Mouse (Mus musculus) embryonic facial prominence, embryonic 11.5 days (tissue): Measurements from ENCODE around the gene Tap2. TPM values are rescaled to one million over a fixed set of nuclear protein-coding genes. Genes with fewer than 3 reads are reported as not detected.

Experiments
- ATAC-seq: fragments of 200-750 bp; cut with Nextera tagmentation; replicated peaks from 2 replicates; pipeline ENCODE4 v1.8.0; 2017; ENCODE audit warnings: low read depth; ENCODE audit not compliant: insufficient number of reproducible peaks, low FRiP score, low TSS enrichment
- DNase-seq: peaks from one replicate; pipeline ENCODE4 v3.0.0-alpha.2; 2015; ENCODE audit warnings: low spot score
- H3K27ac ChIP-seq: fragments of 300-500 bp; sonication (generic); replicated peaks from 2 replicates; pipeline ENCODE4 v1.5.1; 2014; ENCODE audit warnings: mild to moderate bottlenecking, low read depth, low read length, control low read depth
- H3K27me3 ChIP-seq: fragments of 300-500 bp; sonication (generic); 2 replicates; pipeline ENCODE4 v1.6.1; 2014; ENCODE audit warnings: mild to moderate bottlenecking, low read length, moderate library complexity, mixed read lengths; ENCODE audit not compliant: control insufficient read depth, insufficient read depth
- H3K36me3 ChIP-seq: fragments of 300-500 bp; sonication (generic); replicated peaks from 2 replicates; pipeline ENCODE4 v1.6.1; 2014; ENCODE audit warnings: low read depth, mild to moderate bottlenecking, low read length, moderate library complexity, mixed read lengths; ENCODE audit not compliant: control insufficient read depth, insufficient read depth
- H3K4me1 ChIP-seq: fragments of 300-500 bp; sonication (generic); 2 replicates; pipeline ENCODE4 v1.6.1; 2014; ENCODE audit warnings: low read length, mixed read lengths; ENCODE audit not compliant: control insufficient read depth, insufficient read depth
- H3K4me2 ChIP-seq: fragments of 300-500 bp; sonication (generic); 2 replicates; pipeline ENCODE4 v1.6.1; 2014; ENCODE audit warnings: low read depth, mild to moderate bottlenecking, control low read depth, low read length, moderate library complexity
- H3K4me3 ChIP-seq: fragments of 300-500 bp; sonication (generic); 2 replicates; pipeline ENCODE4 v1.5.1; 2014; ENCODE audit warnings: low read depth, low read length, control low read depth
- H3K9ac ChIP-seq: fragments of 300-500 bp; sonication (generic); replicated peaks from 2 replicates; pipeline ENCODE4 v1.6.1; 2014; ENCODE audit warnings: mild to moderate bottlenecking, control low read depth, low read length
- H3K9me3 ChIP-seq: fragments of 300-500 bp; sonication (generic); replicated peaks from 2 replicates; pipeline ENCODE4 v1.6.1; 2016; ENCODE audit warnings: mild to moderate bottlenecking, low read length, inconsistent platforms, mixed read lengths; ENCODE audit not compliant: control insufficient read depth
- WGBS: fragments of 180-500 bp; shearing (Covaris S2); extraction: QIAGEN DNeasy Blood & Tissue Kit; methylation state at CpG from one replicate; pipeline ENCODE4 v1.1.7; 2014; 5-methylcytosine and 5-hydroxymethylcytosine counted together
- polyA plus RNA-seq: library from polyadenylated mRNA; unstranded; fragments of >200 nt; fragmentation: Nextera tagmentation; extraction: Ambion mirVana; gene quantifications from 2 replicates; pipeline ENCODE4 v1.2.1, GENCODE M21; 2014

Tap2 gene
- polyA plus RNA-seq, 1 experiment from 2014 or later: 0.77 TPM

GRCm38 (mm10) chr17:34202760-34203442 lies 426 bp upstream of the Tap2 start:
- H3K27ac ChIP-seq: no peak overlapping the region
- no peaks in the 10 kb centered on the region for H3K36me3 ChIP-seq
- peak; percentile 55; the same call in 1 of the 2 replicates for ATAC-seq
- no peak overlapping the region for H3K4me3 ChIP-seq
- 73% methylated on average over 4 of the region's 4 CpGs for WGBS
- no peak overlapping the region for H3K4me2 ChIP-seq
- H3K27me3 ChIP-seq: peaks cover 41% of the 10 kb centered on the region
- no peaks in the 10 kb centered on the region for H3K9me3 ChIP-seq
- H3K9ac ChIP-seq: no peak overlapping the region
- H3K4me1 ChIP-seq: no peaks in the 10 kb centered on the region
- no peak for DNase-seq

GRCm38 (mm10) chr17:34204303-34205010 lies 1.1 kb downstream of the Tap2 start:
- Histone ChIP-seq H3K27me3 (peaks cover 29% of the 10 kb centered on the region), H3K9me3 (no peaks in the 10 kb centered on the region), H3K27ac (no peak overlapping the region), H3K4me3 (peak overlapping the region; percentile 59), H3K36me3 (no peaks in the 10 kb centered on the region), H3K4me1 (no peaks in the 10 kb centered on the region), H3K4me2 (peak overlapping the region; percentile 59), H3K9ac (peak overlapping the region; percentile 40)
- ATAC-seq: no peak
- under 1% methylated on average over 44 of the region's 44 CpGs for WGBS
- DNase-seq: peak; percentile 85

GRCm38 (mm10) chr17:34205021-34205745 lies 1.9 kb downstream of the Tap2 start:
- Histone ChIP-seq H3K27ac (no peak overlapping the region), H3K9ac (peak overlapping the region; percentile 40), H3K36me3 (no peaks in the 10 kb centered on the region), H3K4me3 (peak overlapping the region; percentile 59), H3K4me2 (peak overlapping the region; percentile 59), H3K27me3 (peaks cover 29% of the 10 kb centered on the region), H3K9me3 (no peaks in the 10 kb centered on the region), H3K4me1 (no peaks in the 10 kb centered on the region)
- 15% methylated on average over 18 of the region's 18 CpGs for WGBS
- ATAC-seq (no peak), DNase-seq (no peak)

GRCm38 (mm10) chr17:34205746-34206176 lies 2.4 kb downstream of the Tap2 start:
- Histone ChIP-seq H3K9me3 (no peaks in the 10 kb centered on the region), H3K36me3 (no peaks in the 10 kb centered on the region), H3K27me3 (peaks cover 27% of the 10 kb centered on the region), H3K4me1 (no peaks in the 10 kb centered on the region), H3K9ac (no peak overlapping the region), H3K4me3 (no peak overlapping the region), H3K27ac (no peak overlapping the region), H3K4me2 (0 out of 2 replicates have a peak overlapping the region, but pooled peaks have one; percentile 10)
- DNase-seq: peak; percentile 46
- ATAC-seq: no peak
- 21% methylated on average over 9 of the region's 9 CpGs for WGBS

- no peak overlapping the region for H3K4me3 ChIP-seq
- no peaks in the 10 kb centered on the region for H3K36me3 ChIP-seq
- H3K4me1 ChIP-seq: no peaks in the 10 kb centered on the region
- DNase-seq (no peak), ATAC-seq (no peak)
- 88% methylated on average over 5 of the region's 5 CpGs for WGBS
- peaks cover 28% of the 10 kb centered on the region for H3K27me3 ChIP-seq
- no peak overlapping the region for H3K9ac ChIP-seq
- H3K9me3 ChIP-seq: no peaks in the 10 kb centered on the region
- no peak overlapping the region for H3K27ac ChIP-seq
- H3K4me2 ChIP-seq: no peak overlapping the region
Observed at GRCm38 (mm10) chr17:34206731-34207130, 3.4 kb downstream of the Tap2 start.

GRCm38 (mm10) chr17:34207456-34207855 lies 4.1 kb downstream of the Tap2 start:
- 49% methylated on average over 3 of the region's 3 CpGs for WGBS
- no peak overlapping the region for H3K27ac ChIP-seq
- no peaks in the 10 kb centered on the region for H3K9me3 ChIP-seq
- H3K9ac ChIP-seq: no peak overlapping the region
- H3K4me2 ChIP-seq: no peak overlapping the region
- peaks cover 33% of the 10 kb centered on the region for H3K27me3 ChIP-seq
- no peaks in the 10 kb centered on the region for H3K36me3 ChIP-seq
- ATAC-seq: no peak
- no peak for DNase-seq
- H3K4me3 ChIP-seq: no peak overlapping the region
- no peaks in the 10 kb centered on the region for H3K4me1 ChIP-seq

- DNase-seq: no peak
- Histone ChIP-seq H3K9ac (no peak overlapping the region), H3K36me3 (no peaks in the 10 kb centered on the region), H3K4me3 (no peak overlapping the region), H3K27ac (no peak overlapping the region), H3K4me2 (no peak overlapping the region), H3K27me3 (peaks cover 33% of the 10 kb centered on the region), H3K9me3 (no peaks in the 10 kb centered on the region), H3K4me1 (no peaks in the 10 kb centered on the region)
- ATAC-seq: no peak
- 95% methylated on average over 9 of the region's 9 CpGs for WGBS
Observed at GRCm38 (mm10) chr17:34207866-34208265, 4.5 kb downstream of the Tap2 start.
